Mouse (Mus musculus): ENCODE results near the gene Espl1.
A peak's percentile ranks its signal among the peaks of the same experiment; 100 is the strongest.

Espl1 gene

GRCm38 (mm10) chr15:102295633-102296367 lies at the start of gene Espl1:
Gene Espl1, plus strand, starts transcription at chr15:102296266.
- peak; percentile 90 to 93 for DNase-seq

DNA sequence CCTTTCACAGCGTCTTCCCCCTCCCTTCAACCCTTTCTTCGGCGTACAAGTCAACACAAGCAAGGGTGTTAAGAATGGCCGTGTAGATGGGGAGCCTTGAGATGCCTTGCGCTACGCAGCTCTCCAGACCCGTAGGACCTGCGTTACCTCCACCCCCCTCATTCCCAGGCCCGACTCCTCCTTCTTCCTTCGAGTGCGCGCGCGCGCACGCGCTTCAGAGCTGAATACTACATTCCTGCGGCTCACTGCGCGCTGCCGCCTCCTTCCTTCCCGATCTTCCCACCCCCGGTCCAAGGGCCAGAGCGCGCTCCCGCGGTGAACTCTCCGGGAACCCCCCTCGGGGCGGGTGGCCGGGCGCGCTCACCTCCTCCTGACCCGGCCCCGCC lies 49.2 kb upstream of the Espl1 start:
- DNase-seq: peak; percentile 64 to 69

DNA sequence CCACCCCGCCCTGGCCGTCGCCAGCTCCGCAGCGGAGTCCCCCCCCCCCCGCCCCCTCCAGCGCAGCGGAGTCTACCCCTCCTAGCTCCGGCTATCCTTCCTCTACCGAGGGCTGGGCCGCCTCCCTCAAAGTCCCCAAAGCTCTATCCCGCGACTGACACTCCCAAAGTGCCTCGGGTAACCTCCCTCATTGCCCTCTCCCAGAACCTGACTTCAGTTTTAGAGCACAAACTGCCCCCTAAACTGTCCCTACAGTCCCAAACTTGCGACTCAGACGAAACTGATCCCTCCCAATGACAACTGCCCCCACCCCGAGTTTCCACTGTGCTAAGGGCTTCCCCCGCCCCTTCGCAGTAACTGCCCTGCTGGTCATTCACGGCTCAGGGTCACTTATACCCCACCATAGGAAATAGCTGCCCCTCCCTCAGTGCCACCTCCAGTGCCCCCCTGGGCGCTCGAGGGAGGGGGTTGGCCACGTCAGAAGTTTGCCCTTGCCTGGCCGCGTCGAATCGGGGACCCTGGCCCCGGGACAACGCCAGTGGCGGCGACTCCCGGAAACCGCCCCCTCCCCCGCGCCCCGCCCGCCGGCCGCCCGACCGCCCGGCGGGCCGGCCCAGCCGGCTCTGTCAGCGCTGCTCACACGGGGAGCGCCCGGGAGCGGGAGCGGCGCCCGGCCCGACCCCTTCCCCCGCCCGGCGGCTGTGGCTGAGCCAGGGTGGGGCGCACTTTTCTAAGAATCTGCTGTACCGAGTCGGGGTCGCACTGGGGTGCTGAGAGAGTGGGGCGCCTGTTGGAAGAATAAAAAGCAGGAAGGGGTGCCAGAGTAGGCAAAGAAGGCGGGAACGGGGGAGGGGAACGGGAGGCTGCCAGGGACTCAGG lies 48.6 kb upstream of the Espl1 start:
- no peak for DNase-seq

GRCm38 (mm10) chr15:102248131-102248811 lies 47.8 kb upstream of the Espl1 start:
- DNase-seq: no peak

- no peak for DNase-seq
Observed at GRCm38 (mm10) chr15:102248812-102249191, 47.3 kb upstream of the Espl1 start.

DNA sequence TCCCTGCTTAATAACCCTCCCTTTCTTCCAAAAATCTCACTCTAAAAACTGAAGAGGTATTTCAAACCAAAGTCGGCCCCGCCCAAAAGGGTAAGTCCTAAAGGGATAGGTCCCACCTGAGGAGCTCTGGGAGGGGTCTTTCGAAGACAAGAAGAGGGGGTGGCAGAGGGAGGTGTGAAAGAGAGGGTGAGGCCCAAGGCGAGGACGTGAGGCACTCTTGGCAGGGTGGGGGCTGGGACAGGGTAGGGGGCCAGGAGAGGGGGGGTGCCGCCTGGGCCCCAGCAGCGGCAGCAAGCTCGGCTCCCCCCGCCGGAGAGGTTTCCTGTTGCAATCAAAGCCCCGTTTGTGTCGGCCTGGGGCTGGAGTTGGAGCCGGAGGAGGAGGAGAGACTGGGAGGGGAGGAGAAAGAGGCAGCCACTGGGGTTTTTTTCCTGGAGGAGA lies 46.8 kb upstream of the Espl1 start:
- DNase-seq: no peak

DNA sequence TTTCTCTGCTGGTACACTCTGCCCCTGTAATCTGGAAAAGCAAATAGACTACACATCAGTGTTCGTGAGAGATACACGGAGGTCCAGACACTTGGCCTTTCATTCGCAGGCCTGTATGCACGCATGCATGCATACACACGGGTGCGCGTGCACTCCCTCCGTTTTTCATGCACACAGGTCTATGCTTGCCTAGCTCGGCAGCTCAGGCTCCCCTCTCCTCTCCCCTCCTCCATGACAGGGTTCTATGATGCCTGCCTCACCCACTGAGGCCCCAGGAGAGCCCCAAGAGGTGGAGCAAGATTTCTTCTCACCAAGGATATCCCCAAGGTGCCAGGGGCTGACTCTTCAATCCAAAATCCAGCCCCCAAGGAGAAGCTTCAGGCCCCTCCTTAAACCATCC lies 46.1 kb upstream of the Espl1 start:
- DNase-seq: no peak

DNA sequence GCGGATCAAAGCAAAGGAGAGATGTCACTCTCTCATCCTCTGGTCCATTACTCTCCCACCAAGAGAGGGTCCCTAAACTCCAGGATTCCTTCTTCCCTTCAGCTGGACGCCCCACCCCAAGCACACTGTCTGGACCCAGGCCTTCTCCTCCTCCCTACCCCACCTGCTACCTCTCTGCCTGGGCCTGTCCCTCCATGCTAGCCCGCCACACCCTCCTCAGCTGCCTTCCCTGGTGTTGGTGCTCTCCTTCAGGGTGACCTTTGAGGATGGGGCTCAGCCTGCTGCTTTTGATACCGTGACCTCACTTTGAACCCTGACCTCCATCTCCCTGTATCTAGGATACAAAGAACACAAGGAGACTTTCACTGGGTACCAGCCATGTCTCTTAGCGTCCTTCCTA lies 45.5 kb upstream of the Espl1 start:
- no peak for DNase-seq

DNA sequence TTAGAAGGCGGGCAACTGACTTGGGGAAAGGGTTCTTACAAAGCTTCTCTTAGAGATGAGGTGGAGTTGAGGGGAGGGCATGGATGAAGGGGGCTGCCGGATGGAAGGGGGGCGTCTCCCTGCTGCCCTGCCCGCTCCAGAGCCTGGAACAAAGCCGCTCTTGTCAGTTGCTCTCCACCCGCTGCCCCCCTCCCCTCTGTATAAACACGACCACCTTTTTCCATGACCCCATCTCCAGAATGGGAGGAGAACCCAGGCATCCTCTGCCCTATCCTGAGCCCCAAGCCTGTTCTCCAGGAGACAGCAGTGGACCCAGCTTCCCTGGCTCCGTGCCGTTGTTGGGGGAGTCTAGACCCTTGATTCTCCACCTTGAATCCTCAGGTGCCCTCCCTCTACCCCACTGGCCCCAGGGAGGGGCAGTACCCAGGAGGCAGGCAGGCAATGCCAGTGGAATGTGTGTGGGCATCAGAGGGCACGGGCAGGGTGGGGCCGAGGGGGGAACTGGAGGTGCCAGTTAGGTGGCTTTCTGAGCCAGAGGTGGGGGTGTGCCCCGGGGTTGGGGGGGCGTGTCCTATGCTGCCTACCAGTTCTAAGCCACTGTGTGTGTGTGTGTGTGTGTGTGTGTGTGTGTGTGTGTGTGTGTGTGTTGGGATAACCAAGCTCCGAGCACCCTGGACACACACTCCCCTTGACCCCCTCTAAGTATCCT lies 40.4 kb upstream of the Espl1 start:
- DNase-seq: no peak

- no peak for DNase-seq
Observed at GRCm38 (mm10) chr15:102256431-102257201, 39.5 kb upstream of the Espl1 start.

- no peak for DNase-seq
Observed at GRCm38 (mm10) chr15:102257202-102258075, 38.6 kb upstream of the Espl1 start, which contains the start of gene Rarg. Gene Rarg, minus strand, starts transcription at chr15:102257517.

- no peak for DNase-seq
Observed at GRCm38 (mm10) chr15:102258076-102258470, 38.0 kb upstream of the Espl1 start.

DNA sequence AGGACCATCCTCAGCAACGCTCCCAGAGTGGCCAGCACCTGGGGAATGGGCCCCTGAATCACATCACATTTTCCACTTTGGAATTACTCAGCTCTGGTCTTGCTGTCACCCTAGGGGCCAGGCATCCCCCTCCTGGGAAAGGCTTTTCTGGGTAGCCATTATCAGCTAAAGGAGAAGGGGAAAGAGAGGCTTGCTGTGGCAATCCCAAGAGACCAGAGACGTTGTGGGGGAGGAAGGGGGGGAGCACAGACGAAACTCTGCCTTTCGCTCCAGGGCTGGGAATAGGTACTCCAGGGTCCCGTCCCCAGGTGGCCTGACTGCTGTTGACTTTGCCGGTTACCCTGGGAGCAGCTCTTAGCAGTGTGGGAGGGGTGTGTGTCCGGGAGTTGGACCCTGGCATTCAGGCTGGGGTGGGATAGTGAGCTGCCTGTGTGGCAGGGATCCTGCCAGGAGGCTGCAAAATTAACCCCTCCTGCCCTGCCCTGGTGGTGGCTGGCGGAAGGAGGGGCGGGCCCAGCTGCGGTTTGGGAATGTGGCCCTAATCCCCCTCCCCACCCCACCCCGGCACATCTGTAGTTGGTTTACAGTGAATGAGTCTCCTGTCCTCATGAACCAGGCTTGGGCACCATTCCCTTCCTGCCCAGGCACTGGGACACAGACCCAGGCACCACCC lies 37.3 kb upstream of the Espl1 start:
- no peak for DNase-seq

DNA sequence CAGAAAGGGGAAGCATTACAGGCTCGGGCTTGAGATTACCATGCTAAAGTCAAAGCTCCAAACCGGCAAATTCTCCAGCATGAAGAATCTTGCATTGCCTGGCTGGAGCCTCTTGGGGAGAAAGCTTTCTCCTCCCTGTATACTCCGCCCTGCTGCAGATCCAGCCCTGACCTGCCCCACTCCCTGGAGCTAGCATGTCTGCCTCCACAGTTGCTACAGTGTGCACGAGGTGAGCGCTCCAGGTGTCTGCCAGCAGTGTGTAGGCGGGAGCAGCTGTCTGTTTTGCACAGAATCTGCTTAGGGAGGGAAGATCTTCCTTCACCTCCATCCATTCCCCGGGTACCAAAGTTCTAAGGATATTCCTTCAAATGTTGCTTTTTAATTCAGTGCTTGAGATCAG lies 33.5 kb upstream of the Espl1 start:
- DNase-seq: no peak

DNA sequence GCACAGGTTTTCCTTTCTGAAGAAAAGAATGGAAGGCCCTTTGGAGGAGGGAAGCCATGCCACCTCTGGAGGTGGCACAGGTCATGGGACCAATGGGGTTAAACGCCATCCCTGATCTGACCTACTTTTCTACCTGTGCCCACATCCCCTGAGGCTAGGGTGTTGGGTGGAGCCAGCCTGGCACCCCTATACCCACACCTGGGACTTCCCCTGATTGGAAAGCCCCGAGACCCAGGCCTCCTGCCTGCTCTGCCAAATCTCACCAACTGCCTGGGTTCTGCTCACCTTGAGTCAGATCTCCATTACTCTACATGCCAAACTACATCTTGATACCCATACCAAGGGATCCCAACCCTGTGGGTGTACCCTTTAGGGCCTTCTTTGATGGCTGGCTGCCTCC lies 33.0 kb upstream of the Espl1 start:
- DNase-seq: no peak

DNA sequence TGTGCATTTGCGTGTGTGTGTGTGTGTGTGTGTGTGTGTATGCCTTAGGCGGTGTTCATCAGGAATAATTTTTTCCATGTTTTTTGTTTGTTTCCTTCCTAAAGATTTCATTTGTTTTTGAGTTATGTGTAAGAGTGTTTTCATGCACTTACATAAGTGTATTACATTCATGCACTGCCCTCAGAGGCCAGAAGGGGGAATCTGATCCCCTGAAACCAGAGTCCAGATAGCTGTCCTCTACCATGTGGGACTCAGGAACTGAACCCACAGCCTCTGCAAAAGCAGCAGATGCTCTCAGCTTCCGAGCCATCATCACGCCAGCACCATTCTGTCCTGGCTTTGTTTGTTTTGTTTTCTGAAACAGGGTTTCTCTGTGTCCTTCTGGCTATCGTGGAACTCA lies 30.5 kb upstream of the Espl1 start:
- DNase-seq: no peak

- no peak for DNase-seq
Observed at GRCm38 (mm10) chr15:102270274-102270960, 25.6 kb upstream of the Espl1 start, which contains the start of gene Gm9918. Gene Gm9918, plus strand, starts transcription at chr15:102270563.

- DNase-seq: no peak
Observed at GRCm38 (mm10) chr15:102271441-102271840, 24.6 kb upstream of the Espl1 start.

DNA sequence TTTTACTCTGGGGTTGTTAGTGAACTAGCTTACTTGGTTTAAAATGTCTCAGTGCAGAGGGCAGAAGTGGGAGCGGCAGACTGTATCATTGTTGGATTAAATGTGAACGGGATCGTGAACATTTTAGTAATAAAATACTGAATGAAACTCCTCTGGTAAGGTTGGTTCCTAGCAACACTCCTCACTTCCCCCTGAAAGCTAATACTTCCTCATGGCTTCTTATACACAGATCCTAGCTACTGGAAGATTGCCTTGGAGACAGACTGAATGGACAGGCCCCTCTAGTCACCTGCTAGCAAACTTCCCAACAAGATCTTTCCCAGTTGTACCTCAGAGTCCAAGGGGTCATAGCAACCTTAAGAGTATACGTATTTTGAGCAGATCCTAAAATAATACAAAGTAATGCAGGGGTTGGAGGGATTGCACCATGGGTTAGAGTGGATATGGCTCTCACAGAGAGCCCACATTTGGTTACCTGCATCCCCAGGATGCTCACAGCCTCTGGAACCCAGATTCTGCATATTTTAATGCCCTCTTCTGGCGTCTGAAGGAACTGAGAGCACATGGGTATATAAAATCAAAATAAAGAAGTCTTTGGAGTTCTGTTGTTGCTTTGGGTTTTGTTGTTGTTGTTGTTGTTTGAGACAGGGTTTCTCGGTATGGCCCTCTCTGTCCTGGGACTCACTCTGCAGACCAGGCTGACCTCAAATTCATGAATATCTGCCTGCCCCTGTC lies 21.9 kb upstream of the Espl1 start:
- no peak for DNase-seq

Data from thymus, adult 18-20 months (tissue).